Mouse (Mus musculus): ENCODE measurements around the gene Tmem87b.

Gene Tmem87b

DNA sequence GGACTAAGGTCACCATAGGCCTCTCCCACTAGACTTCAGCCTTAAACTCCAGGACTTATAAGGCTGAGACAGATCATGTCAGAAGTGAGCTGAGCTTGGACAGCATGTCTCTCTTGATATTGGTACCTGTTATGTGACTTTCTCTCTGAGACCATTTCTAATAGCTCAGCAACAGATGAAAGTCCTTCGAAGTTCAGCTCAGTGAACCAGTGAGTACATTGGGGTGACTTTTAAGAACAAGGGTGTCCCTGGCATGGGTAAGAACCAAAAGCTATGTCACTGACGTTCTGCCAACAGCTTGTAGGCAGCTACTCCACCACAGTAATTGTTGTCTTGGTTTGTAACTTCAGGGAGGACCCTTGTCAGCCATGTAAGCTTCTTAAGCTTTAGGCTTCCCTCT, 2.7 kb downstream of the Tmem87b start:
- DNase-seq: no peak

DNA sequence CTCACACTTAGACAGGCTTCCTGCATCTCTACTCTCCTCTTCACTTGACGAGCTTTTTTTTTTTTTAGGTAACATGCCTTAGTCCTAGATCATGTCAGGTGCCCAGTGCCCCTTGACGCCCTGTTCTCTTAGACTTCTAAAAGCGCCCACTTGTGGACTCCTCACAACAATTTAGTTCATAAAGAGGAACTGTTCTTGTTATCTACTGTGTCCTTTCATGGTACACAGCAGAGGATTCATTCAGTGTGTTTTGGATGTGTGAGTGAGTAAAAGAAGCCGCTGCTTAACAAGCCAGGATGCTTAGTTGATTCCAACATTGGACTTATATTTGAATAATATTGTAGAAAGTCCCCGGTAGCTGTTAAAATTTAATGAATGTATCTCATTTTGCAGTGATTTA, 6.0 kb downstream of the Tmem87b start:
- no peak for DNase-seq

DNA sequence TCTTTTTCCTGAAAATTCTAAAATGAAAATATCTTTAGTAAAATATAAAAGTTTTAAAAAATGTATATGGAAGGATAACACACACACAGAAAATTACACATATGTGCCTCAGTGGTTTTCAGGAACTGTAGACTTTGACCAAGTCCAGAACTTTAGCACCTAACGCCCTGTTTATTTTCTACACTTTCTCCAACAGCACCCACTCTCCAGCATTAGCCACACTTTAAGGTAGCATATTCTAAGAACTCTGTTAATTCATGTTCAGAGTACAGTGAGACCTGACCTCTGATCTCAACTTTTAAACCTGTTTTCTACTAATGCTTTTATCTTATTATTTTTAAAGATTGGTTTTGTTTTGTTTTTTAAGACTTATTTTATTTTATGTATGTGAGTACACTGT, 9.9 kb downstream of the Tmem87b start:
- no peak for DNase-seq

DNA sequence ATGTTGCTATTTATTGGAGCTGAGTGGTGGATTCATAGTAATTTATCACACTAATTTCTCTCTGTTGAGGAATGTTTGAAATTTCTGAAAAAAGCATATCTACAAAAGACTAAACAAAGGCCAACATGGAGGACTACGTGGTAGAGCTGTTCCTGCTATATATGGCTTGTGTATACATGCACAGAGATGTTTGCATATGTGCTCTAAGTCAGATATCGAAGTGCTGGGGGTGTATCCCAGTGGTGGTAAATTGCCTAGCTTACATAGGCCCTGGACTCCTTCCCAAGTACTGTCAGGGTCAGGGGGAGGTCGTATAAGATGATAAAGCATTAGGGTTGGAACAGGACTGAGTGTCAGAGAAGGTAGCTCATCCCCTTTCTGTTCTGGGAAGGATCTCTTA, 14.7 kb downstream of the Tmem87b start:
- DNase-seq: no peak

DNA sequence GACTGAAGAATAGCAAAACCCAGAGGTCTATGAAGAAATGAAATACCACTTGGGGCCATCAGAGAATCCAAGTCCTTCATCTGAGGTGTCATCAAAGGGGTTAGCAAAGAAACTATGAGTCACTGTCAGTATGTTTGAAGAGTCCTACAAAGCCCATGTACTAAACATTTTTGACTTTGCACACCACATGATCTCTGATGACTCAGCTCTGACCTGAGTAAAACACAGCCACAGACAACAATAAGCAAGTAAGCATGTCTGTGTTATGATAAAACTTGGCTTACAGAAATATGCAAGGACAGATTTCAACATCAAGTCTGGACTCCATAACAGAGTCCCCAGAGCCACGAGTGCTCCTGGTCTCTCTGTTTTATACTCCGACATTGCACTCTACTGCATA, 15.1 kb downstream of the Tmem87b start:
- DNase-seq: no peak

DNA sequence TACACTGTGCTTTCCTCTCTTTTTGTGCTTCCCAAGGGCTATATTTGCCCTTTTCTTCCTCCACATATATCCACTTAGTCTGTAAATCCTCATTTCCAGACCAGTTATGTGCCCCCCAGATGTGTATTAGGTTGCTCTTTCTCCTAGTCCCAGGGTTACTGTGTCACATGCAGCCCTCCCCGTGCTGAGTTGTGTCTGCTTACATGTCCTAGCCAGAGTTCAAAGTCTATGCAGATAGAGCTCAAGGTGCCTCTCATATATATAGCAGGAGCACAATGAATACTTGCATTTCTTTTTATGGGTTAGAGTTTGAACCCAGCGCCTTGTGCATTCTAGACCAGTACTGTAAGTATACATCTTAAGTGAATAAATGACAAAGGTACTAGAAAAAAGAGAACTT, 15.5 kb downstream of the Tmem87b start:
- DNase-seq: no peak

DNA sequence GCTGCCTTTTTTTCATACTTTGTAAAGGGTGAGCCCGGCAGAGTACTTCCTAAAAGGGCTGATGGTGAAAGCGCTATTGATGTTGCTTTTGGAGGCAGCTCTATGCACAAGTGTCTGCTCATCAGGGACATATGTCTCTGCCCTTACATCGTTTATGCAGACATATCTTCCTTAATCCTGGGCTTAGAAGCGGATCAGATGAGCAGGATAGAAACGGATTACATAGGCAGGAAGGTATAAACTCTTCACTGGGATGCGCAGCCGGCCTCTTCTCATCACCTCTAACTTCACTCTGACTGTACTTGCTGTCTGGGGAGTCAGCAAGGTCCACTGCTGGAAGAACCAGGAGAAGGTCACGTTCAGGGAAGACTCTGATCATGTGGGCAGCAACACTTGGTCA, 19.6 kb downstream of the Tmem87b start:
- no peak for DNase-seq

DNA sequence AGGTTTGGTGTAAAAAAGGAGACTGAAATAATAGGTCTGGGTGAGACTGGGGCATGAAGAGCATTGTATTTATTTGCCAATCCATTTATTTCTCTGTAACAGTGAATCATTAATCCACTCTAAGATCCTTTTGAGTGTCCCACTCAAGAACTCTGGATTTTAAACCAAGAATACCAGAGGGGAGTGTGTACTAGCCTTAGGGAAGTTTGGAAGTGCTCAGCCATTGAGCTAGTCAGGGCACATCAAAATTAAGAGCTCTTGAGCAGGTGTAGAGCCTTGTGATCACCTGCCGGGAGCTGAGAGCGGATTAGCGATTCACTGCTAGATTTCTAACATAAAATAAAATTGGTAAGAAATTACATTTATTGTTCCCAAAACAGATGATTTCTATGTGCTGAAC, 20.7 kb downstream of the Tmem87b start:
- no peak for DNase-seq

DNA sequence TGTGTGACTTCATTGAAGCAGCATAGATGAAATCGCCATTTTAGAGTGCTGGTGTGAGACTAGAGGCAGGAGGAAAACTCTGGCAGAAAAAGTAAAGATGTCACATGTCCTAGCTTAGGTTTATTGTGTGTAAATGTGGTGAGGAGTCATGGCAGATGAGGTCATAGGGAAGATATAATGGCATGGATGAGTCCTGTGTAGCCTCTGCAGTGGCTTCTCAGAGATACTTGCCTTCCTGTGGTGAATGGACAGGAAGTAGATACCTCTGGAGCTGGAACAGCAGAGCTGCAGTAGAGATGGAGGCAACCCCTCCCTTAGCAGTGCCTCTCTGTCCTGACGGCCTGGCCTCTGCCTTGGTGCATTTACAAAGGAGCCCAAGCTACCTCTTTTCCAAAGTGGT, 21.6 kb downstream of the Tmem87b start:
- no peak for DNase-seq

DNA sequence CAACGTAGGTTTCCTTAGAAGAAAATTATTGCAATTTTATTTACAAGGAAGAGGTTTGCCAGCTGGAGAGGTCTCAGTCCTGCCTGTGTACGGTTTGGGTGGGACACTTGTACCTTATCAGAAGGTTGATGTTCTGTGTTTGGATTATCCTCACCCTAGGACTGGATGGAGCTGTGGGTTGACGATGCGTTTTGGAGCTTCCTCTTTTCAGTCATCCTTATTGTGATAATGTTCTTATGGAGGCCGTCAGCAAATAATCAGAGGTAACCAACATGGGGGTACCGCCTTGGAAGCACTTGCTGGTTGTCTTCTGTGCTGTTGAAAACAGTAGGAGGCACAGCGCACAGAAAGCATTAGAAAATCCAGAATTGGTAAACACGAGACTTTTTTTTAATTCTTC, 24.5 kb downstream of the Tmem87b start:
- DNase-seq: no peak

DNA sequence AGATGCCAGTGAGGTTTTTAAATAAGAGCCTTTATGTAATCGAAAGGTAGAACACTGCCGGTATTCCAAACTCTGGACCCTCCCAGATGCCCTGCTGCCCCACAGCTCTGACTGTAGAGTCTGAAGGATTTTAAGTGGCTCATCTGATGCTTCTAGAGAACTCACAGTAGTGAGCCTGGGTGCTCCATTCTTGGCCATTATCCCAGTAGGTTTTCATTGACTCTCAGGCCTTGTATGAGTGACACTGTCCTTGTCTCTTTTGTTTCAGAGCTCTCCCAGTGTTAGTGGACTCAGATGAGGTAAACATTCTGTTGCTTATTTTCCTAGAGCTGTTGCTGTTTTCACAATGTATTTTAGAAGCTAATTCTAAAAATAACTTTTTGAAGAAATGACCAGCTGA, 32.1 kb downstream of the Tmem87b start:
- no peak for DNase-seq

DNA sequence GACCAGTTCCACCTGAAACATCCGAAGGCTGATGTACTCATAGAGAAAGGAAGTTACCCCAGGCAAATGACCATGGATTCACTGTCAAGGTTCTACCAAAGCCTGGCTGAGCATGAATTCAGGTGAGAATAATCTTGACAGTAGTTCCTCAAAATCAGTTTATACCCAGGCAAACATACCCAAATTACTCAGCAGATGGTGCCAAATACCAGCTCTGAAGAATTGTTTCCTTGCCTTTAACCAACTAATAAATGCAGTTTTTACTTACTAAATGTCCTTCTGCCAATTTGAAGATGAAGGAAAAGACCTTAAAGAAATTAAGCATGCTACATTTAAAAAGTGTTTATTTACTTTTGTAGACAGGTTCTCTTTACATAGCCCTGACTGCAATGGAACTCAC, 38.8 kb downstream of the Tmem87b start:
- DNase-seq: no peak

DNA sequence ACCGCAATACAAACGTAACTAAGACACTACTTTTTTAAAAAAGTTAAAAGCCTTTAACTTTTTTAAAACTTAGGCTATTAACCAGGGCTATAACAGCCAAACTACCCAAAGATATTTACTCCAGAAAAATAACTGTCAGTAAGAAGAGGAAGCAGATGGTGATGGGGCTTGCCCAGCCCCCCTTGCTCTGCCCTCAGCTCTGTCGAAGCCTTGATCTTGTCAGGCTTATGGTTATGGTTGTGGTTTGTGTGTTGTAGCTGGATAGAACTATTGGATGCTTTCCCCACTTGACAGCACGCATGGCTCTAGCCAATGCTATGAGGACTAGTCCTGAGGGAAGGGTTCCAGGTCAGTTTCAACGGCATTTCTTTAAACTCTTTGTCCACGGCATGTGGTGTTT, 41.0 kb downstream of the Tmem87b start:
- DNase-seq: no peak

DNA sequence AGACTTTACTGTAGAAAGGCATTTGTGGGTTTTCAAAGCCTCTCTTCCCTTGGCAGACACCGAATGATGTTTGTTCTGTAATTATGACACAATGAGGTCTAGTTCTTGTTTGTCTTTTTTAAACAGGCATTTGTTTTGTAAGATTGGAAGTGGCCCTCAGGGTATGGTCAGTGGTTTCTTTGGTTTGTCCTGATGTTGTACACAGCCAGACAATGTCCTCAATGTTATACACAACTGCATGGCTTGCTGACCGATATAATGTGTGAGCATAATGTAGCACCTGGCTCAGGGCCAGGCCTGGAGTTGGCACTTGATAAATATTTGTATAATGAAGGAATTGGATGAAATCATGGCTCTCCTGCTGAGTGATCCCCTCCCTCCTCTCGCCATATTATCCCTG, 41.9 kb downstream of the Tmem87b start:
- DNase-seq: peak; percentile 33

DNA sequence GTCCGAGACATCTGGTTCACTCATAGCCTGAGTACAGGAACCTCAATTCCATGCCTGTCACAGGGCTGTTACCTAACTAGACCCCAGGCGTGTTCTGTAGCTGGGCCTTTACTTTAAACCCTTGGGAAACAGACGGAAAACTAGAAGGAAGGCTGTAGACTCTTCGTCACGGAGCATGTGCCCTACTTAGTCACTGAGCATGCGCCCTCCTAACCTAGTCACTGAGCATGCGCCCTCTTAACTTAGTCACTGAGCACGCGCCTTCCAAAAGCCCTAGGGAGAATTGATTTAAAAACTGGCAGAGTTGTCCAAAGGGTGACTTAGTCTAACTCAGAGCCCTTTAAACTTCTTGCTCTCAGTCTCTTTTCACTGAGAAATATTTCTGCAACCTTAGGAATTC, 44.7 kb downstream of the Tmem87b start, which contains the start of gene Fbln7:
Fbln7 (plus strand) TSS at position 346 of the 400 bp plus-strand sequence.
- no peak for DNase-seq

DNA sequence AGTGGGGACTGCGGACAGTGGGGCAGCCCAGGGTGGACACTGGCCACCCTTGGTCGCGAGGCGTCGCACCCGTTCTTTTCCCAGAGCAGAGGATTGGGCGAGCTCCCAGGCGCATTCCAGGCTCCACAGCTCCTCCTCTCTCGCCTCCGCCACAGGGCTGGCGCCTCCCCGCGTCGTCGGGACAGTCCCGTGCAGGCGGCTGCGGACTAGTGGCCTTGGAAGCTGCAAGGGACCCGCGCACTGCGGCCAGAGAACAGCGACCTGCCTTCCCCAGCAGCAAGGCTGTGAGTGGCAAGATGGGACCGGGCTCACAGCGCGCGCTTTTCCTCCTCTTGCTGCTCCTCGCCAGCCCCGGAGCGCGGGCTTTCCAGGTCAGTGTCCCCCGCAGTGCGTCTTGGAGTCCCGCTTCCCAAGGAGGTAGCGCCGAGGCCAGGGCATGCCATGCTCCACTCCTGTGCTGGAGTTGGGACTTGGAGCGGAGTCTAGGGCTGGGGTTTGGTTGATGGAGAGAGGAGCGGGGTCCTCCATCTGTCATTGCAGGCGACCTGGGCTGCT, 45.9 kb downstream of the Tmem87b start:
- peak; percentile 85 for DNase-seq

DNA sequence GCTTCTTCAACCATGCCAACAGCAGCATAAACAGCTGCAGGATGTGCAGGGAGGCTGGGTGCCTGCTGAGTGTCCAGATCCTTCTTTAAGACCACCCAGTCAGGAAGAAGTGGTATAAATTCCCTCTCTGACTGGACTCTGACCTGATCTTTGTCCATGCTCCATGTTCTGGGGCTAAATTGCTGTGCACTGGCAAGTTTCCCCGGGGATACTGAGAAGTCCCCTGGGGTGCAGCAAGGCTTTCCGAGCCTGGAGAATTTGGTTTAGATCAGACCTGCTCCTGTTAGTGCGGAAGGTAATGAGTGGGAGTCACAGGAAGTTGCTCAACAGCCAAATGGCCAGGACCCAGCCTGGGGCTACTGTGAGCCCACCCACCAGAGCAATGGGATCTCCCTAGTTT, 47.1 kb downstream of the Tmem87b start:
- DNase-seq: no peak

DNA sequence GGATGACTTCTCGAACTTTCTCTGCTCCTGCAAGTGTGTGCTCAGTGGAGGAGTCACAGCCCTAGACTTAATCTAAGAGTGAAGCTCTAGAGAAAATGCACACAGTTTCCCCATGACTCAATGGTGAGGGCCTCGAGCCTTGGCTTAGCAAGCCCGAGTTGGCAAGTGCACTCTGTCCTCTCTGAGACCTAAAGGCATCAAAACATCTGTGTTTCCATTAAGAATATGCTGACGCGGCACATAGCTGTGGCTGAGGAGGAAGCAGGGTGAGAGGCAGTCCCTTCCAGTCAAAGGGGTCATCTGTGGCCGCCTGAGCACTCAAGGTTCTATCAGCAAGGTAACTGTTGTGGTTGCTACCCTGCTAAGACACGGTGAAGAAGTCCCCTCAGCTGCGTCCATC, 53.7 kb downstream of the Tmem87b start:
- no peak for DNase-seq

DNA sequence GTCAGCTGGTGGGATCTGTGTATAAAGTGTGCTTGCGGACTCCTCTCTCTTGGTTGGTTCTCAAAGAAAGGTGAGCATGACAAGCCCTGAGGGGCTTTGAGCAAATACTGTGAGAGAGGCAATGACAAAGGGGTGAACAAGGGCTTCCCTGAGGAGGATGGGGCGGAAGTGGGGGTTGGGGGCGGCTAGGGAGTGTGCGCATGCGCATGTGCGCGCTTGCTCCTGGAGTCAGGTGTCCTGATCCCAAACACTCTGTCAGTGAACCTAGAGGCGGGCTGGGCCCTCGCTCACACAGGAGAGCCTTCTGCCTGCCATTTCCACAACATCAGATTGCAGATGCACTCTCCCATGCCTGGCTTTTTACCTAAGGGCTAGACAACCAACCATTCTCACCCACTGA, 54.3 kb downstream of the Tmem87b start:
- no peak for DNase-seq

DNA sequence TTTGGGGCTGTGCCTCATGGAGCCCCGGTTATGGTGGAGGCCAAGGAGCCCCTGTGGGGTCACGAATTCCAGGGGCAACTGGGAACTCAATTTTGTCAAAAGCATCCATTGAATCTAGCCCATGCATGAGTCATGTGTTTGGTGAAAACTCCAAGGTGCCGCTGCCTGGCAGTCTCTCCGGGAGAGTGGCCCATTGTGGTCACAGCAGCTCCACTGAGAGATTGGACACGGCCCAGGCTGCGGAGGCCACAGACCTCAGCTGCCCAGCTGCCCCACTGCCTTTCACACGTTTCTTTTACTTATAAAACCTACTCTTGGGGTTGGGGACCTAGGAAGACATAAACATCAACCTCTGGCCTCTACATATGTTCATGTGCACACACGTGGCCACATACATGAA, 57.6 kb downstream of the Tmem87b start:
- DNase-seq: no peak

DNA sequence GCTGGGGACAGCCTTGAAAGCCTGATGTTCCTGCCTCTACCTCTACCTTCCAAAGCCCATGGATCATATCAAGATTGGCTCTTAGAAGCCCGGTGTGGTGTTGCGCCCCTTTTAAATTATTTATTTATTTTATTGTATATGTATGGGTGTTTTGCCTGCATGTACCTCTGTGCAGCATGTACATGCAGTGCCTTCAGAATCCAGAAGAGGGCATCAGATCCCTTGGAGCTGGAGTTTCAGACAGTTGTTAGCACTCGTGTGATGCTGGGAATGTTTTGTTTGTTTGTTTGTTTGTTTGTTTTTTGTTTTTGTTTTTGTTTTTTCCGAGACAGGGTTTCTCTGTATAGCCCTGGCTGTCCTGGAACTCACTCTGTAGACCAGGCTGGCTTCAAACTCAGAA, 63.3 kb downstream of the Tmem87b start:
- DNase-seq: peak; percentile 17

DNA sequence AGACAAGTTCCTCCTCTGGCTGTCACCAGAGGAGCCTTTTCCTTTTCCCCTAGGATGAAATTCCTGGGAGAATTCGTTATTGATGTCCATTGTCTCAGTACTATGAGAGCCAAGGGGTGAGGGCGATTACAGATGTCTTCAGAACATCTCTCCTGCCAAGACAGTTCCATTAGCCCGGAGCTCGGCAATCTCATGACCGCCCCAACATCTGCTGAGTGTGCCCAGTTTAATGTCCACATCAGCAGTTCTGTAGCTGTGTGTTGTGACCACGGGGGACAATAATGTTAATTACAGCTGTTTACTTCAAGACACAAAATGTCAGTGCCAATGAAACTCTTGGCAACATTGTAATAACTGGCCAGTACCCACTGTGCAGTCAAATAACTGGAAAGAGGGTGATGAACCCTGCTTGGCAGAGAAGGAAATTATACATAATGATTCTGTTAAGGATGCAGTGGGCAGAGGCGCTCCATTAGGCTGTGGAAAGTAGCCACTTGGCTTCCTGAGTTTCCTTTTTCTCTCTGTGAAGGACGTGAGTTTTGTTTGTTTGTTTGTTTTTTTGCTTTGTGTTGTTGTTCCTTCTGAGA, 67.4 kb downstream of the Tmem87b start:
- DNase-seq: no peak

DNA sequence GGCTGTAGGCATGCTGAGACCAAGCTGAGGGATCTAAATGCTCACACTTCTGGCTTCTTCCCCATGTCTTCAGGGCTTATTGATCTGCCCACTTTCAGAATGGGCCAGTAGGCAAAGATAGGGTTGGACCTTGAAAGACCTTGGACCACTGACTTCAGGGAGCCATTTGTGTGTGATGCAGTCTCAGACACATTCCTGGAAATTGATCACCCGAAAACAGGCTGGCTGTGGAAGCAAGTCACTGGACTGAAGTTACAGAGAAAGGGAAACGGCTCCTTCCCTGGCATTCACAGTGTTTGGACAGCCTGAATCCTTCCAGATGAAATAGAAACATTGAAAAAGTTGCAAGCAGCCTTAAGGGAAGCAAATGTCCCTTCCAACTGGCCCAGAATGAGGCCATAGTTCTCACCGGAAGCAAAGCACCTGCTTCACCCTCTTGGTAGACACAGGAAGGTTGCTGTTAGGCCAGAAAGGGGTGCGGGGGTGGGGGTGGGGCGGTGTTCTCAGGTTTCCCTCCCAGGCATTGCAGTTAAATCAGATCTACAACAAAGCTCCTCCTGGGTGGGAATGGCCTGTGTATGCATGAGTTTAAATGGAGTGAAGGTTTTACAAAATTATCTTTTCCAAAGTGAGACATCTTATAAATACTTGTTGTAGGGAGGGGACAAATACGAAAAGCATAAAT, 70.1 kb downstream of the Tmem87b start:
- no peak for DNase-seq

DNA sequence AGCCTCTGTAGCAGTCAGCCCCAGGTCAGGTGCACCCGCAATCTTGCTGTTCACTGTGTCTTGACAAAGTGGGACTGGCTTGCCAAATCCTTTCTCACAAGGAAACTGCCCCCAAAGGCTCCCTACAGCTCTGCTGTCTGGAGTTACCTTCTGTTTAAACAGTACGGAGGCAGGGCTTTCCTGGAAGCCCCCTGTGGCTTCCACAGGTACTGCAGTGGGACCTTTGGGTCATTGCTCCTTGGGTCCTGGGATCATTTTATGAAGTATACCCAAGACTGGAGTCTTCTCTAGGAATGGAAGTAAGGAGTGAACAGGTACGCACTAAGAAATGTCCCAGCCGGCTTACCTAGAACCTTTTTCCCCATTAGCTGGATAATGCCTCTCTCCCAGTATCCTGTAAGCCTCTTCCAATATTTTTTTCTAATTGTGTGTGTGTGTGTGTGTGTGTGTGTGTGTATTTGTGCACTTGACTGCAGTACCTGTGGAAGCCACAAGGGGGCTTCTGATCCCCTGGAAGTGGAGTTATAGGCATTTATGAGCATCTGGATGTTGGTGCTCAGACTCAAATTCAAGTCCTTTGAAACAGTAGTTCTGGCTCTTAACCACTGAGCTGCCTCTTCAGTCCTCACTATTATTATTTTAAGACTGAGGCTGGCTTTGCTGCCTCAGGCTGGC, 72.9 kb downstream of the Tmem87b start:
- no peak for DNase-seq
